Mouse (Mus musculus) left cerebral cortex, adult 2 months (tissue): ENCODE results near the gene Pacsin3. TPM values are rescaled to one million over a fixed set of nuclear protein-coding genes. Genes with fewer than 3 reads are reported as not detected.
A peak's percentile ranks its signal among the peaks of the same experiment; 100 is the strongest.

Experiments used
- DNase-seq, 2 experiments: peaks; one replicate each; pipeline ENCODE4 v3.0.0; 2021 to 2022; ENCODE audit warnings: low spot score in 2 of 2, mixed read lengths in 1 of 2; ENCODE audit errors: extremely low spot score in 1 of 2
- H3K27ac ChIP-seq: fragments of 200-600 bp; 2 replicates; pipeline ENCODE4 v1.8.1; 2022
- H3K4me3 ChIP-seq: fragments of 200-600 bp; 2 replicates; pipeline ENCODE4 v1.8.1; 2022
- CTCF ChIP-seq: fragments of 200-600 bp; IDR thresholded peaks from 2 replicates; pipeline ENCODE4 v1.8.1; 2022; ENCODE audit warnings: antibody characterized with exemption, mild to moderate bottlenecking, moderate library complexity
- intact Hi-C: fragments of 180-260 bp; cut with DNase I; formaldehyde crosslinking; loops from one replicate; pipeline ENCODE4 v1.15.1; 2025
- total RNA-seq, 2 experiments: library from RNA; stranded (reverse); gene quantifications; 2 replicates each; pipeline ENCODE4 v1.2.3; 2021

Gene Pacsin3
- total RNA-seq, 2 experiments from 2014 or later, result 42.7 to 46.9 TPM

DNA sequence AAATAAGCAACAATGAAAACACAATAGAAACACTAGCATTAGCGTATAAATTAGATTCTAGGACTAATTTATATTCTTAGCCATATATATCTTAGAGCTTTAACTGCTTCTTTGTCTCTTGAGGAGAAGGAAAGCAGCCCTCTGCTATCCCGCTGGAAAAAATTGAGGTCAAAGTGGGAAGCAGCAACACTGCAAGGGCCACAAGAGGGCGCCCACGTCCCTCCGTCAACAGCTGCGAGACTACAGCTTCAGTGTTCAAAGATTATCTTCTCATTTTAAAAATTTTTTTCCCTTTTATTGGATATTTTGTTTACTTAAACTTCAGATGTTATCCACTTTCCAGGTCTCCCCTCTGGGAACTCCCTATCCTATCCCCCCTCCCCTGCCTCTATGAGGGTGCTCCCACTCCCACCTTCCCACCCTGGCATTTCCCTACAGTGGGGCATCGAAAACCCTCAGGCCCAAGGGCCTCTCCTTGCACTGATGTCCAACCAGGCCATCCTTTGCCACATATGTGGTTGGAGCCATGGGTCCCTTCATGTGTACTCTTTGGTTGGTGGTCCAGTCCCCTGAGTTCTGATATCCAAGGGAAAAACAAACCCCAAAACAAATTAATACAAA, 30.2 kb downstream of the Pacsin3 start:
- intact Hi-C loops, result loop anchor here (1.0 to 2.0 kb wide), 2 partner anchors 43 to 195 kb away; no protein-coding TSS in a partner anchor
- peak; percentile 74 to 77 for DNase-seq
- Histone ChIP-seq H3K27ac (peak overlapping the region; percentile 50; the same call in 1 of the 2 replicates), H3K4me3 (no peak overlapping the region)
- TF ChIP-seq CTCF, result peak; percentile 96

DNA sequence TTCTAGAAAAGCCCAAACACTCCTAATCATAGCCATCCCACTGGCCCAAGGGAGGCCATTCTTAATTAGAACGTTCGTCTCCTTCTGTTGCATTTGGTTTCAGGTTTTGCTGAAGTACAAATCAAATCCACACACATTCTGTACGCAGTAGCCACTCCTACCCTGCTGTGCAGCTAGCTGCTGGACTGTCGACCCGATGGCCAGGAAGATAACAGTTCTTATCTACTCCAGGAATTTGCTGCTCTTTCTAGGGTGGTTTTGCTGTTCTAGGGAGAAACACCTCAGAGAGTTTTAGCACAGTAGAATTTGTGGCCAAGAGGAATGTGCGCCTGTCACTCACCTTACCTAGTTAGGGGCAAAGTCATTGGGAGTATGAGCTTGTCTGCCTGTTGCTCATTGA, 31.8 kb downstream of the Pacsin3 start:
- intact Hi-C loops, result no loop called here
- no peak for DNase-seq
- TF ChIP-seq CTCF, result no peak
- Histone ChIP-seq H3K27ac (no peak overlapping the region), H3K4me3 (no peak overlapping the region)

DNA sequence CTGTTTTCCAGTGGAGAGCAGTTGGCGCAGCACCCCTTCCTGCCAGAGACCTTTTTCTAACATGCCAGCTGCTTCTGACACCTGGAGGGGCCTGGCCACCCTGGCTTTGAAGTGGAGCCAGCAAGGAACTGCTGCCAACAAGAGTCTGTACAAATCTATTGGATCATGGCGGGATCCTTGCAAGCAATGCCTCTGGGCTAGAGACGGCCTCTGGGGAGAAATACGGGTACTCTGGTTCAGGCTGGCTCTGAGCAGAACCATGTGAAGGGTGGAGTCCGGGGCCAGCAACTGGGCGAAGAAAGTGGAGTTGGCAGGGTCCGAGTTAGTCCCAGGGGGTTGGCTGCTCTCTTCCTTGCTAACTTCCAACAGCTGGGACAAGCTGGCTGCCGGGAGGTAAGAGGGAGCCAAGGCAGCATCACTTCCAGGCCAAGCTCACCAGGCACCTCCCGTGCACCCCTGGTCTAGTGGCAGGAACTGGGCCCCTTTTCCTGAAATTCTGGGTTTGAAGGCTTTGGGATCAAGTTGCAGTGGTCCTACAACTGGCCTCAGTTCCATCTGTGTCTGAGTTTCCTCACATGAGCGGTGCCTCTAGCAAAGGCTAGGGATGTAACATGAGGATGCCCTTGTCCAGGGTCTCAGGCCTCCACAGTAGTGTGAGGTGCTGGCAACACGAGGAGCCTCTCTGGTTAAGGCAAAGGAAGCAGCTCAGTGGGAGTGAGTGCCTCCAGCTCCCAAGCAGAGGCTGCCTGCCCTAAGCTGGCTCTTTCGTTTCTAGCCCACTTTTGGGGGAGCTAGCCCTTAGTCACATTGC, 35.6 kb downstream of the Pacsin3 start:
- Histone ChIP-seq H3K27ac (no peak overlapping the region), H3K4me3 (no peak overlapping the region)
- no peak for DNase-seq
- no peak for TF ChIP-seq CTCF
- intact Hi-C loops, result no loop called here

DNA sequence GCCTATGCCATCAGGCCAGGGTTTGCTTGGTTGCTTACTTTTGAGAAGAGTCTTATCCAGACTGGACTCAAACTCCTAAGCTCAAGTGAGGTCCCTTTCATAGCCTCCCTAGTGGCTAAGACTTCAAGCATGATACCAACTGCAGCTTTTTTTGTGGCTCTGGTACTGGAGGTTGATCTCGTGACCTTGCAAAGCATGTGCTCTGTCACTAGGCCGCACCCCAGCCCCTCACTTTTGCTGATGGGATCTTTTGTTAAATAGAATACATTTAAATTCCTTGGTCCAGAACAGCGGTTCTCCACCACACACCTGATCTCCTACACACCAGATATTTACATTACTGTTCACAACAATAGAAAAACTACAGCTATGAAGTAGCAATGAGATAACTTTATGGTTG, 38.5 kb downstream of the Pacsin3 start:
- Histone ChIP-seq H3K27ac (no peak overlapping the region), H3K4me3 (no peak overlapping the region)
- DNase-seq, result no peak
- TF ChIP-seq CTCF, result no peak
- intact Hi-C loops, result no loop called here

GRCm38 (mm10) chr2:91295895-91296294, 40.1 kb downstream of the Pacsin3 start:
- Histone ChIP-seq H3K4me3 (no peak overlapping the region), H3K27ac (no peak overlapping the region)
- DNase-seq, result no peak
- no peak for TF ChIP-seq CTCF
- intact Hi-C loops, result no loop called here

DNA sequence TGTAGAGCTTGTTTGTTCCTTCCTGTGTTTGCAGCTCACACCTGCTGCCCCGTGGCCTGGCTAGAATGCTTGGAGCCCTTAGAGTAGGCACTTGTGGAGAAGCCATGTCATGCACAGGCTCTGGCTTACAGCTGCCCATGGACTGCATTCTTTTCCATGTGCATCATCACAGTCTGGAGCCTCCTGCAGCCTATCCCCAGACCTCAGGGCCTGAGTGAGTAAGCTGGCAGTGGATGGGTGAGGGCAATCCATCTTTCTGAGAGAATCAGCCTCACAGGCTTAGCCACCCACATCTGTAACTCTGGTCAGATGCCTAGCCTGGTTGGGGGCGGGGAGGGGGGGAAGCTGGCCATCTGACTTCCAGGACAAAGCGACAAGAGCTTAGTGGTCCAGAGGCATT, 43.4 kb downstream of the Pacsin3 start:
- H3K27ac ChIP-seq, result no peak overlapping the region
- no peak overlapping the region for H3K4me3 ChIP-seq
- DNase-seq, result no peak
- TF ChIP-seq CTCF, result no peak
- intact Hi-C loops, result no loop called here

DNA sequence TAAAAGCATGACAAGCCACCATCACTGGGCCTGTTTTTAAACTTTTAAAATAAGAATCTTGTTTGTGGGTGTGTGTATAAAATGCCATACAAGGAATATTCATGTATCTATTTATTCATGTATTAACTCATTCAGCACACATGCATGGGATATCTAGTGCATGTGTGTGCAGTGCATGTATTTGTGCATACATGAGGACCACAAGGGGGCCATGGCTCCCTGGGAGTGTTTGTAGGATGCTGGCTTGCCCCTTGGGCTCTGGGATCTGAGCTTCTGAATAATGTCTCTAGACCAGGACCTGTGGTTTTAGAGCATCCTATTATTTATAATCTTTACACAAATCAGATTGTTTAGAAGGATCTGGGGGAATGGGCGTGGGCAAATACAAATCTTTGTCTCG, 45.0 kb downstream of the Pacsin3 start:
- no peak overlapping the region for H3K4me3 ChIP-seq
- intact Hi-C loops, result no loop called here
- DNase-seq, result no peak
- no peak; the same call in 1 of the 2 replicates for TF ChIP-seq CTCF
- no peak overlapping the region for H3K27ac ChIP-seq

- H3K27ac ChIP-seq, result no peak overlapping the region
- DNase-seq, result no peak
- no peak overlapping the region for H3K4me3 ChIP-seq
- intact Hi-C loops, result no loop called here
- peak; percentile 1; the same call in 1 of the 2 replicates for TF ChIP-seq CTCF
Measured at GRCm38 (mm10) chr2:91301836-91302235, 46.1 kb downstream of the Pacsin3 start.

- DNase-seq, result peak in 1 of 2 experiments; percentile 44
- H3K4me3 ChIP-seq, result no peak overlapping the region
- intact Hi-C loops, result no loop called here
- H3K27ac ChIP-seq, result peak overlapping the region; percentile 59
- no peak for TF ChIP-seq CTCF
Measured at GRCm38 (mm10) chr2:91302845-91303244, 47.1 kb downstream of the Pacsin3 start.

GRCm38 (mm10) chr2:91305926-91306325, 50.2 kb downstream of the Pacsin3 start:
- TF ChIP-seq CTCF, result no peak
- DNase-seq, result no peak
- no peak overlapping the region for H3K27ac ChIP-seq
- intact Hi-C loops, result no loop called here
- no peak overlapping the region for H3K4me3 ChIP-seq

- DNase-seq, result no peak
- intact Hi-C loops, result no loop called here
- no peak for TF ChIP-seq CTCF
- Histone ChIP-seq H3K4me3 (no peak overlapping the region), H3K27ac (no peak overlapping the region)
Measured at GRCm38 (mm10) chr2:91306589-91306988, 50.8 kb downstream of the Pacsin3 start.

- no peak for TF ChIP-seq CTCF
- H3K4me3 ChIP-seq, result no peak overlapping the region
- DNase-seq, result no peak
- no peak overlapping the region for H3K27ac ChIP-seq
- intact Hi-C loops, result no loop called here
Measured at GRCm38 (mm10) chr2:91308680-91309079, 52.9 kb downstream of the Pacsin3 start.
